Mouse (Mus musculus): ENCODE data around the gene Dlx3.
A peak's percentile ranks its signal among the peaks of the same experiment; 100 is the strongest.

- TF ChIP-seq CTCF (IDR thresholded peaks at IDR 0.05; ENCODE audit: control insufficient read depth, insufficient read depth, insufficient read length) (peak; percentile 23), MYOG (IDR thresholded peaks at IDR 0.05; ENCODE audit: control insufficient read depth, extremely low read depth, insufficient read length) (no peak), USF1 (IDR thresholded peaks at IDR 0.05; ENCODE audit: low read depth) (no peak)
Observed at GRCm38 (mm10) chr11:95076041-95076535, 43.8 kb upstream of the Dlx3 start.

Data from C2C12 (cell line).